Mouse (Mus musculus) heart, postnatal 0 days (tissue): ENCODE measurements around the gene Calm1.

ENCODE experiments used
- CTCF ChIP-seq: IDR thresholded peaks from 2 replicates; pipeline ENCODE4 v1.5.1; 2016; ENCODE audit warnings: antibody characterized with exemption, control low read depth, low read depth
- EP300 ChIP-seq: IDR thresholded peaks from 2 replicates; pipeline ENCODE4 v1.6.1; 2016; ENCODE audit warnings: antibody characterized with exemption, low read depth

DNA sequence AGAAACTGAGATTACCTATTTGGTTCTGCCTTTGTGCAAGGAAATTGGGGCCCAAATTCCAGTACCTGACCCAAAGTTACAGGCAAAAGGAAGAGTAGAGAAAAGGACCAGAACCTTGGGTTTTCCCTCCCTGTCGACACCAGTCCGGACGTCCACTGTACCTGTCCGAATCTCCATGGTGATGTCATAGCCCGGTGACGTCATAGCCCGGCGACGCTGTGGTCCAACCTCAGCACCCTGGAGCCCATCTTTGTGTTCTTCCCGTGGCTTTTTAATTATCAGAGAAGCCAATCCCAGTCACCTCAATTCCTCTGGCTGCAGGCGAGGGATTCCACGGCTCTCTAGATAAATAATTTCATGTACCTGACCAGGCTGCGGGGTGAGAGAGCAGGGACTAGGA is 18.4 kb upstream of the Calm1 start:
- TF ChIP-seq EP300 (no peak), CTCF (no peak)
